Mouse (Mus musculus) layer of hippocampus, adult 9-10 months (tissue): ENCODE measurements around the gene Adamts5.

Experiments used
- DNase-seq: peaks from one replicate; pipeline ENCODE4 v3.0.0; 2022; ENCODE audit warnings: low spot score

Gene Adamts5

GRCm38 (mm10) chr16:85901581-85901910 lies at the start of gene Adamts5:
Gene Adamts5, minus strand, starts transcription at chr16:85901828.
- no peak for DNase-seq

- no peak for DNase-seq
Observed at GRCm38 (mm10) chr16:85950356-85950755, 48.7 kb upstream of the Adamts5 start.

- DNase-seq = no peak
Observed at GRCm38 (mm10) chr16:85926004-85926403, 24.4 kb upstream of the Adamts5 start.

DNA sequence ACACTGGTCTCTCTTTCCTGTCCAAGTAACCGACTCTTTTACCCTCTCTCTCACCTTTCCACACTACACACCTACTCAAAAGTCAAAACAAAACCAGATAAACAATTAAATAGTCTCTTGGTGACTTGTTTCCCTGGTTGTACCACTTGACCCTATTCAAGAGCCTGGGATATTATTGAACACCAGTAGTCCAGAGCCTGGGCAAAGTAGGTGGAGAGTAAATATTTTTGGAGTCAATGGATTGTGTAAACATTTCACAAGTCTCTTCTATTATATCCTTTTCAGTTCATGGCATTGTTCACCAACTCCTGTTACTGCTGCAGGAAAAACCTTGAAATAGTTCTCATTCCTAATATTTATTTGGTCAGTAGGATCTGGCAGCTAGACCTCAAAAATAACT lies 20.8 kb upstream of the Adamts5 start:
- DNase-seq = no peak

GRCm38 (mm10) chr16:85920122-85920521 lies 18.5 kb upstream of the Adamts5 start:
- DNase-seq = no peak

DNA sequence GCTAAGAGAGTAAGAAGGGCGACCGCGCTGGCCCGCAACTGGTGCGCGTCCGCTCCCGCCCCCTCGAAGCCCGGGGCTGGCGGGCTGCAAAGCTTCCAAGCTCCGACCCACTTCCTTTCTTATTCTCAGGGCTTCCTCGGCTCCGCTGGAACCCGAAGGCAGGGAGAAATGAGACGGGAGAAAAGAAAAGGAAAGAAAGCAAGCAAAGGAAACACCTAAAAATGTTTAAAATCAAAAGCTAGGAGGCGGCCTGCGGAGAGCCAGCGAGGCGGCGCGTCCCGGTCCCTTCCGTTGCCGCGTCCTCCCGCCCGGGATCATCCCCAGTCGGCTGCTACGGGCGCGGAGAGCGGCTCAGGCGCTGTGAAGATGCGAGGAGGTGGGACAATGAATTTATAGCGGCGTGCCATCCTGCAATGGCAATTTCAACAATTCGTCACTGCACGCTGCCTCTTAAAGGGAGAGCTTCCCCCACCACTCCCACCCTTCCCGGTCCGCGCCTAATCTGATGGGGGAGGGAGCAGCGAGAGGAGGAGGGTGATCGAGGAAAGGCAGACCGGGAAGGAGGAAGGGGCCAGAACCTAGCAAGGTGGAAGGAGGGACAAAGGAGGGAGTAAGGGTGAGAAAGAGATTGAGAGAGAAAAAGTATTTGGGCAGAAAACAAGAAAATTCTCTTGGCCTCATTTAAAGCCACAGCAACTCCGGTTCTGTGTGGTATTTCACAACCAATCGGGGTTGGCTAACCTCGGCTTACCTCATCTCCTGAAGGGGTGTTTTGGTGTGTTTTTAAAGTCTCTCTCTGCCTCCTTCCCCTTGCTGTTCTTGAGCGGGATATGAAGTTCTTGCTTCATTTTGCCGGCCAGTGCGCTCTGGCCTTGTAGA lies 687 bp downstream of the Adamts5 start:
- no peak for DNase-seq

DNA sequence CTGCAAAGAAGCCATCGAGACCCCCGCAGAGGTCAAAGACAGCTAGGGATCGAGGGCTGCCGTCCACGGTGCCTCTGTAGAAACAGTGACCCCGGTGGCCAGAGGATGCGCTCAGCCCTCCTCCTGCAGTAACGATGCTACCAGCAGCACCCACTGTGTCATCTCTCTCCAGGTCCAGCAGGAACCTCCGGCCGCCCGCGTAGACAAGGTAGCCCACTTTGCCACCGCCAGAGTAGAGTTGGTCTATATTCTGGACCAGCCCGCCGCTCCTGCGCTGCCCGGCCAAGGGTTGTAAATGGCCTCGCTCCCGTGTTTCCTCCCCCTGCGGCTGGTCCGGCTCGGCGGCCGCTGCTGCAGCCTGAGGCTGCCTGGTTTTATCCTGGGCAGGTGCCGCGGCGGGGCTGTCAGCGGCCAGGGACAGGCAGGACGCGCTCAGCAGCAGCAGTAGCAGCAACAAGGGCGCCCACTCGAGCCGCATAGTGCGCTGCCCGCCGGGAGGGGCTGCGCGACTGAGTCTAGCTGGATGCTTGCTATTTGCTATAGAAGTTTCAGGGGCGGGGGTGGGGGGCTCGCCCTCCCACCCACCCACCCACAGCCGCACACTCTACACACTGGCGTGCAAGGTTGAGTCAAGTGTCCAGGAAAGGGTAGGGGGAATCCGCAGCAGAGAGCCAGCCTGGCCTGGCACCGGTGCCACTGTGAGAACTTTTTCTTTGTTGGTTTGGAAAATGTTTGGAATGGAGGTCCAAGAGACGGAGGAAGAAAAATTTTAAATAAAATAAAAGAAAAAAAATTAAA lies 1.6 kb downstream of the Adamts5 start:
- DNase-seq = no peak

GRCm38 (mm10) chr16:85899301-85899721 lies 2.3 kb downstream of the Adamts5 start:
- DNase-seq = no peak

DNA sequence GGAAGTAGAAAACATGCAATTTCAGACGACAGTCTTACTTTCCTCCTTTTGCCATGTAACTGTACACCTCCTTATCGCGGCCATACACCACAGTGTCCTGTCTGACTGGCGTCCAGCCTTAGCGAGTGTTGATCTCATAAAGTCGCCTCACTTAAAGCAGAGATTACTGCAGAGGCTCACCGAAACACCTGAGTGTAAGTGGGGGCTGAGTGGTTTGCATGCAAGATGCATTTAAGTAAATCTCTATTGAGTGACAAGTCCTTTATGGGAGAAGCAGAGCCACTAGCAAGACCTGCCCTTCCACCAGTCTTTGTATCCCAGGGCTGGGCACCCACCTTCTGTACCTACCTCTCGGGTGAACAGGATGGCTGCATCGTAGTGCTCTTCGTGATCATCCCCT lies 2.8 kb downstream of the Adamts5 start:
- no peak for DNase-seq

DNA sequence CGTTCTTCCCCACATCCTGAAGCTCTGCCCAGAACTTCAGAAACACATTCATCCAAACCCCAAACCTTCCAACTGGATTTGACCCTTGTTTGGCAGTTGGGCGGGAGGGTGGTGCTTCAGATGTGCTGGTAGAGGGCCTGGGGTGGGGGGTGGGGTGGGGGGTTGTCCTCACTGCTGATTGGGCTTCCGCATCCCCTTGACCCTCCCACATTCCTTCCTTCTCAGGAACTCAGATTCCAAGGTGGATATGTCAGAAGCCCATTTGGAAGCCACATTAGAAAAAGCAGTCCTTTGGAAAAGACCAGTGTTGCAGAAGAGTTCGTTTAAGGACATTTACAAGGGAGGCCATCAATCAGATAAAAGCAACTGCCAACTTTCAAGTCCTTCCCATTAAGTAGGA lies 3.2 kb downstream of the Adamts5 start:
- DNase-seq = no peak

GRCm38 (mm10) chr16:85897854-85898253 lies 3.8 kb downstream of the Adamts5 start:
- DNase-seq = no peak

DNA sequence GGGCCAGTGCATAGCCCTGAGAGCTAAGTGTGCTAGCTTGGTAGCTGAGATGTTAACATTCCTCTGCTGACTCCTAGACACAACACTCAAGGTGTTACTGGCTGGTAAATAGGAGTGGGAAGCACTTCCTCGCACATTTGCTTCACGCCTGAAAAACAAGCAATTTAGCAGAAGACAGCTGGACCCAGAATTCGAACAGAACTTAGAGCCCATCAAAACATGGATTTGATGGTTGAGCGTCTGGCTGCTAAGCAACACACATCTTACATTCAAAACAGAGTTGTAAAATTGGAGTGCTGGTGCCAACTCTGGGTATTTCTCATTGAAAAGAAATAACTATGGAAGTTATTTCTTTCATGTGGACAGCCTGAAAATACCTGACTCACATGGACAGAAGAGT lies 5.7 kb downstream of the Adamts5 start:
- peak; percentile 20 for DNase-seq

DNA sequence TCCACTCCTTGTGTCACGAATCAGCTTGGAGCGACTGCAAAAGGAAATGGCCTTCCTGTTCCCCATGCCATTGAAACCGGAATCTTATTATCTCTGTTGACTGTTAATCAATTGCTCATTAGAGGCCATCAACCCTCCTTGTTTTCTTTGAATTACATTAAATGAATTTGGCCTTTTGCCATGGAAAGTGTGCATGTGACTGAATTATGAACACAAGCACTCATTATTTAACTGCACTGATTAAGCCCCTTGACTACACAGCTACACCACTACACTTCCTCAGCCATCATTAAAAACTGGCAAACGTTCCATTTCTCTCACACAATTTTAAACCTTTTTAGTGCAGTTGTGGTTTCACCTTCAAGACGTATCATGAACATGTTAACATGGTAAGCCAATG lies 11.8 kb downstream of the Adamts5 start:
- DNase-seq = no peak

DNA sequence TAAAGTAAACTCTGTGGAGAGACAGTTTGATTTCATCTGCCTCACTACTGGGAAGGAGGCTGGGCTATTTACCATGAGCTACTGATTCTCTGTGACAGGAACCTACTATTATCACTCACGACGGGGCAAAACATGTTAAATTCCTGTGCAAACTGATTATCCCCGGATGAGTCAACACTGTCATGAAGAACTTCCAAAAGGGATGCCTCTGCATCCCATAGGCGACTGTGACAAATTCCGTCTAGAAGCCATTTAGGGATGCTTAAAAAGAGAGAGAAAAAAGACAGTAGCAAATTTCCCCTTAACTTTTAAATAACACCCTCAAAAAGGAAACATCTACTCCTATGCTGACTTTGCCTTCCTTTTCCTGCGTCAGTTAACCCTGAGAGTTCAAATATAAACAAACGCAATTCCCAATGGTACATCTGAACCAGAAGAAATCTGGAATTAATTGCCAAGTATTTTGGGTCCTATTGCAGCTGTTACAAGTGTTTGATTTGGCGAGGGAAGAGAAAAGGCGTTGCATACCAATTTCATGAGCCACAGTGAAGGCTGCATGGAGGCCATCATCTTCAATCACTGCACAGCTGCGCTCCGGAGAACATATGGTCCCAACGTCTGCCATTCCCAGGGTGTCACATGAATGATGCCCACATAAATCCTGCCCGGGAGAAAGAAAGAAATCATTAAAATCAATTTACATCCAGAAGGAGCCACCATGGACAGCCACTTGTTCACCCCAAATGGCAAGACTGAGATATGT lies 14.2 kb downstream of the Adamts5 start:
- peak; percentile 63 for DNase-seq

DNA sequence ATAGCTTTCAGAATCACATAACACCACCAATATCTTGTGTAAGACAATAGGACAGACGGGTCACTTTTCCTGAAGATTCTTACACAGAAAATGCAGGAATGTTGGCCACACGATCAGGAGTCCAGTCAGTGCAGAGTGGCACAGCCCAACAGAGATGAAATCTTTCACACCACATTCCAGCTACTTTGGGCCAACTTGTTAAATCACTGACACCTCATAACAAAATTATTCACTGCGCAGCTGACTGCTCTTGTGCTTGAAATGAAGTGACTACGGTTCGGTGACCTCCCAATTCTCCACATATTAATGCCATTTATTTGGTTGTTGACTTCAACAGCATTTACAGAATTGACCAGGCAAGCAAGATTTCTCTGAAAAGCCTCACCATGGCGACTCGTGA lies 22.6 kb downstream of the Adamts5 start:
- no peak for DNase-seq

DNA sequence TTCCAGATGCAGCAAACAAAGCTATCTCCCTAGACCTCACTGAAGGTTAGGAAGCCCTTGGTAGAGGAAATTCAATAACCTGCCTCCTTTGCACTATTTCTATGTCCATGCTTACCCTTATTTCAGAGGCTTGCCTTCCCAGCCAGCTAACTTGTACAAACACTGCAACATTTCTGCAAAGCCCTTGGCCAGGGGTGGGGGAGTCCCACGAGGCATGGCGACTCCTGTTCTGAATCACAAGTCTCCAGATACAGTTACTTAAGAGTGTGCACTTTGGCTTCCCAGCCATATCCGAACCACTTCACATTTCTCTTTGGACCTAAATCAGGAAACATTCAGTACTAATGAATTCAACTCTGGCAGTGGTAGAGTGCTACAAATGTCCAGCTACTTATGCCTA lies 27.5 kb downstream of the Adamts5 start:
- no peak for DNase-seq

DNA sequence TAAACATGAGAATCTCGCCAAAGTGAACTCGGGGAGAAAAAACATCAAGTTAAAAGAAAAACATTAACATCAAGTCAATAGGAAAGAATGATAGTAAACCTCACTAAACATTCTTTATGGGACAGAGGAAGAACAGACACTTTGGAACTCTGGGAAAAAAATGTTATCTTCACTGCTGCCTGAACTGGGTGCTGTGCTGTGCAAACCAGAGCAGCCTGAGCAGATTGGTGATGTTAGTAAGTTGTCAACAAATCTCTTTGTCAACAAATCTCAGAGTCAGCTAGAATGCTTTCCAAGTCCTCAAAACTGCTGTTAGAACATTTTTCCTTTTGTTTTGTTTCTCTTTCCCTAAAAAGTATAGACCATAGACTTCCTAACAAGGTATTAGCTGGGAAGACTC lies 29.7 kb downstream of the Adamts5 start:
- DNase-seq = no peak

DNA sequence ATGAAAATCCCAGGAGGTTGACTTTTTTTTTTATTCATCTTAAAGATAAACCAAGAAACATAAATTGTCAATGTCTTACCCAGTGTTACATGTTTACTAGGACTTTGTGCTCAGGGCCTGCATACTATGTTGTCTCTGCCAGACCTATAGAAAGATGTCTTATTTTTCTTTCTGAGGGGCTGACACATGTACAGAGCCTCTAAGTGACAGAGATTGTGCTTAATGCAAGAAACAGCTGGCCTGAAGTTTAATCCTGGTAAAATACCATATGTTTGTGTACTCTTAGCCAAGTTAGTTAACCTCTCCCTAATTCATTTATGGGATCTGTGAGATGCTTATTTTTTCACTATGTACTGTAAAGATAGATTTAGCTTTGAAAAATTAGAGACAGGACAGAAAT lies 30.4 kb downstream of the Adamts5 start:
- no peak for DNase-seq

- DNase-seq = no peak
Observed at GRCm38 (mm10) chr16:85864691-85865389, 36.8 kb downstream of the Adamts5 start.

DNA sequence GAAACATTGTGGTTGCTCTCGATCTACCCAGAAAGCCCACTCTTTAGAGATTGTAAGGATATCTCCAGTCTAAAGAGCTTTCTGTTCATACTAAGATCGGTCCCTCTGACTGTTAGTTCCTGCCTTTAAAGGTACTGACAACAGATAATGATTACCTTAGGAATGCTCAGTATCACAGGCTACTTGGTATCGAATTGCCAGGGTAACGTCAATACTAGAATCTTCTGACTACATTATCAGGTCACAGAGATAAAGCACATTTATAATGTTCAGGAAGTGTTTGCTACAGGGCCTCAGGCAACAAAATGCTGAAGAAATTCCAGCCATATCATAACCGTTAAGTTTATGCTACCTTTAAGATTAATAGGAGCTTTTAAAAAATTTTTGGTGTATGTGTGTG lies 47.1 kb downstream of the Adamts5 start:
- no peak for DNase-seq

DNA sequence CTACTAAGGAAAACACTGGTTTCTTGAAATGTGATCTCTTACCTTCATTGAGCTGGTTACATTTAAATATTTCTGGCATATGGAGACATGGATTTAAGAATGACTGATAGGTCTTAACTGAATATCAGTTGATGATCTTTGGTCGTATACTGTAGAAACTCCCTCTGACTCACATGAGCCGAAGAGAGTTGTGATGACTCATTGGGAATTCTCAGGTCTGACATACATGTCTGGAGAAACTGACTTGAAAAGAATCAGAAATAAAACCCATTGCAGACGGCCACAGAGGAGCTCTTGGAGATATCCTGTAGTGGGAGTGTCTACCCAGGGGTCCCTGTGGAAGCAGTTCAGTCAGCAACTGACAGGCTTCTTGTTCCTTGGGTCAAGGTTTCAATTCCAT lies 74.6 kb downstream of the Adamts5 start:
- no peak for DNase-seq

- DNase-seq = no peak
Observed at GRCm38 (mm10) chr16:85822330-85822916, 79.2 kb downstream of the Adamts5 start.
